Mouse (Mus musculus) Patski (cell line): ENCODE measurements around the gene Samd1. TPM values are rescaled to one million over a fixed set of nuclear protein-coding genes. Genes with fewer than 3 reads are reported as not detected.
A peak's percentile ranks its signal among the peaks of the same experiment; 100 is the strongest.

Experiments used
- ATAC-seq: fragments of 100-300 bp; one replicate; pipeline ENCODE4 v1.8.0; 2021
- CTCF ChIA-PET: fragments of 350-600 bp; sonication (Branson Sonifier 250); formaldehyde crosslinking; loops from one replicate; lab custom pipeline; 2022; ENCODE audit warnings: inconsistent platforms; lab: Charles Lee
- POLR2A ChIA-PET: fragments of 350-600 bp; sonication (Branson Sonifier 250); formaldehyde crosslinking; loops from one replicate; lab custom pipeline; 2022; ENCODE audit warnings: antibody characterized with exemption, inconsistent platforms; lab: Charles Lee
- DNase-seq: peaks from one replicate; pipeline ENCODE4 v3.0.0-alpha.2; 2011; ENCODE audit warnings: low read depth, low spot score
- H3K27me3 ChIP-seq: fragments of 371-371 bp; one replicate; pipeline ENCODE4 v1.5.1; 2021
- CTCF ChIP-seq: fragments of 100-300 bp; IDR thresholded peaks from one replicate; pipeline ENCODE4 v1.5.1; 2021
- in situ Hi-C: fragments of 300-500 bp; cut with MboI; formaldehyde crosslinking; loops from 3 replicates; pipeline ENCODE4 v1.11.1; 2018; ENCODE audit warnings: low pct_unique_long_range_greater_than_20kb, mixed read lengths
- polyA plus RNA-seq: library from polyadenylated mRNA; unstranded; gene quantifications from one replicate; pipeline ENCODE4 v1.2.3, GENCODE M21; 2021

Samd1 gene
- polyA plus RNA-seq = 42.5 TPM

DNA sequence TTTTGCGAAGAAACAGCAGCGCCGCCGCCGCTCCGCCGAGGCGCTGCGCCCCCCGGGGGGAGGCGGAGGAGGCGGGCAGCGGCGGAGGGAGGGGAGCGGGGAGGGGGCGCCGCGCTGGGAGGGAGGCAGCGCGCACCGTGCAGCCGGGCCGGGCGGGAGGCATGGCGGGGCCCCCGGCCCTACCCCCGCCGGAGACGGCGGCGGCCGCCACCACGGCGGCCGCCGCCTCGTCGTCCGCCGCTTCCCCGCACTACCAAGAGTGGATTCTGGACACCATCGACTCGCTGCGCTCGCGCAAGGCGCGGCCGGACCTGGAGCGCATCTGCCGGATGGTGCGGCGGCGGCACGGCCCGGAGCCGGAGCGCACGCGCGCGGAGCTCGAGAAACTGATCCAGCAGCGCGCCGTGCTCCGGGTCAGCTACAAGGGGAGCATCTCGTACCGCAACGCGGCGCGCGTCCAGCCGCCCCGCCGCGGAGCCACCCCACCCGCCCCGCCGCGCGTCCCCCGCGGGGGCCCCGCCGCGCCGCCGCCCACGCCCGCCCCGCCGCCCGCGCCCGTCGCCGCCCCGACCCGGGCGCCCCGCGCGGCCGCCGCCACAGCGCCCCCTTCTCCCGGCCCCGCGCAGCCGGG is at the start of gene Samd1:
TSS of gene Samd1 (plus strand) at position 162 of the 631 bp plus-strand sequence.
- TF ChIP-seq CTCF = no peak
- ATAC-seq (peak; percentile 34), DNase-seq (no peak)
- no peaks in the 10 kb centered on the region for H3K27me3 ChIP-seq
- CTCF ChIA-PET = interaction anchor here (0.9 kb wide), 1 partner anchor 9 kb away, joined by 4 read pairs; no protein-coding TSS in a partner anchor
- POLR2A ChIA-PET = no interaction called here
- in situ Hi-C loops = no loop called here

DNA sequence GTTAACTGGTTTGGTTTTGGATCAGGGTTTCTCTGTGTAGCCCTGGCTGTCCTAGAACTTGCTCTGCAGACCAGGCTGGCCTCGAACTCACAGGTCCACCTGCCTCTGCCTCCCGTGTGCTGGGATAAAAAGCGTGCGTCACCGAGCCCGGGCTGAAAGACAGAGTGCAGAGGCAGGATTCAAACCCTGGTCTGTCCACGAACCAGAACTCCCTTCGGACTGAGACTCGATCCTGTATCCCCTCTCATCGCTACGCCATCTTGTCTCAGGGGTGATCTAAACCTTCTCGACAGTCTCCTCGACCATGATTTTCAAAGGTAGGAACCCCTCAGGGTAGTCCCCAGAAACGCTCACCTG is 42.7 kb upstream of the Samd1 start:
- no peak for TF ChIP-seq CTCF
- in situ Hi-C loops = loop anchor here (5.0 kb wide), 1 partner anchor 172 kb away; no protein-coding TSS in a partner anchor
- ATAC-seq (no peak), DNase-seq (no peak)
- POLR2A ChIA-PET = interaction anchor here (0.6 kb wide), 1 partner anchor 15 kb away, joined by 3 read pairs; no protein-coding TSS in a partner anchor
- no peaks in the 10 kb centered on the region for H3K27me3 ChIP-seq
- CTCF ChIA-PET = interaction anchor here (0.9 to 3.7 kb wide), 12 partner anchors 10 to 298 kb away, joined by 3 to 25 read pairs (median 4); no protein-coding TSS in a partner anchor

DNA sequence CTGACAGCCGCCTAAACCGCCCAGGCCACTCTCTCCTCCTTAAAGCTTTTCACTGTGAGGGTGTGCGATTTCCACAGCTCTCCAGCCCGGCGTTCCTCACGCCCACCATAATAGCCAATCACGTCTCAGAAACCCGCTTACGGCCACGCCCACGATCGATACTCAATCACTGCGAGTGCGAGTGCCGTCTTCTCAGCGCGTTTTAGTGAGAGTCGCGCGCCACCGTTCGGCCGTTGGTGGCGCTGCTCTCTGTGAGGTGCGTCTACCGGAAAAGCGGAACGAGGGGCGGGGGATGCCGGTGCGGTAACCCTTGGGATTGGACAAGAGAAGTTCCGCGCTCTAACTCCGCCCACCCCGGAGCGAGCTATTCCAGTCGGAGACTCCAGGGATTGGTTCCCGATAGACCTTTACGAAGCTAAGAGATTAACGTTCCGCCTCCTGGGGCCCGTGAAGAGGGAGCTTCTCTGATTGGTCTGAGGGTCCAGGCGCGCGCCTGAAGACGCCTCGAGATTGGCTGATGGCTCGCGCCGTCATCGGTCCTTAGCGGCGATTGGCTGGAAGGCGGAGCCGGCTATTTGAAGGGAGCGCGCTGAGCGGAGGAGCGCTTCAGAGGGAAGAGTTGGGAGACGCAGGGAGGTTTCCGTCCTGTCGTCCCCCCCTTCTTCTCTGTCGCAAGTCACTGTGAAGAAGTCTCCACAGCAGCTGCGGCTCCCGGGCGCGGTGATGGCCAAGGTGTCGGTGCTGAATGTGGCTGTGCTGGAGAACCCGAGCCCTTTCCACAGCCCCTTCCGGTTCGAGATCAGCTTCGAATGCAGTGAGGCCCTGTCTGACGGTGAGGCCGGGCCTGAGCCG is 42.1 kb upstream of the Samd1 start, which contains the start of the genes Gm10644 and Asf1b:
TSS of gene Gm10644 (minus strand) at position 100 of the 852 bp plus-strand sequence.
TSS of gene Asf1b (plus strand) at position 402 of the 852 bp plus-strand sequence.
- DNase-seq (peak; percentile 98), ATAC-seq (peak; percentile 98)
- TF ChIP-seq CTCF = peak; percentile 99
- H3K27me3 ChIP-seq = no peaks in the 10 kb centered on the region
- in situ Hi-C loops = loop anchor here (5.0 kb wide), 1 partner anchor 173 kb away; no protein-coding TSS in a partner anchor
- ChIA-PET CTCF (interaction anchor here (0.6 to 3.7 kb wide), 16 partner anchors 11 to 299 kb away, joined by 3 to 25 read pairs (median 4); no protein-coding TSS in a partner anchor), POLR2A (interaction anchor here (0.6 kb wide), 1 partner anchor 15 kb away, joined by 3 read pairs; no protein-coding TSS in a partner anchor)

DNA sequence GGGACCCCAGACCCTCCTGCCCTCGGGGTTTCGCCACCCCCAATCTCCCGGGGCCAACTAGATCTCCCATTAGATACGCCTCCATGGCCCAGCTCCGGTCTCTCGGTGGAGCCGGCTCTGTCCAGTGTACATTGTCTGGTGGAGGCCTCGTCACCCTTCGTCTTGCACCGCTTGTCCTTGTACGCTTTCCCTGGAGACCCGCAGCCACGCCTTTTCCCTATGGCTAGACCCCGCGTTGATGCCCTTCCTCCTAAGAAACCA is 41.6 kb upstream of the Samd1 start:
- CTCF ChIA-PET = interaction anchor here (0.6 to 3.7 kb wide), 13 partner anchors 11 to 299 kb away, joined by 3 to 25 read pairs (median 4); no protein-coding TSS in a partner anchor
- H3K27me3 ChIP-seq = no peaks in the 10 kb centered on the region
- no peak for DNase-seq
- TF ChIP-seq CTCF = no peak
- in situ Hi-C loops = loop anchor here (5.0 kb wide), 1 partner anchor 174 kb away; no protein-coding TSS in a partner anchor
- POLR2A ChIA-PET = no interaction called here
- ATAC-seq = no peak

DNA sequence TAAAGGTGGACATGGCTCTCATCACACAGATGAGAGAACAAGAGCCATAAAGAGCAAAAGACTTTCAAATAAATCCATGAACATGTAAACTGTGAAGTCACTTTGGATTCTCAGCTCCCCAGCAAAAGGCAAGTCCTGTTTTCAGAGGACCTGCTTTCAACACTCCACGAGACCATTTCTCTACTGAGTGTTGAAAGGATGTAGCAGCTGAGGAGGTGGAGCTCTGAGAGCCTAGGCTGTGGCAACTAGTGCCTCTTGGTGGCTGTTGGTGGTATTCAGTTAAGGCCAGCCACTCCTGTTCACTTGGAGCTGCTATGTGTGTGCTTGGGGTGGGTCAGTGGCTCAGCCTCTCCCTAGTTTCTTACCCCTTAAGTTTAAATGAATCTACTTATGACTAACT is 40.7 kb upstream of the Samd1 start:
- H3K27me3 ChIP-seq = no peaks in the 10 kb centered on the region
- TF ChIP-seq CTCF = peak; percentile 49
- in situ Hi-C loops = loop anchor here (5.0 kb wide), 1 partner anchor 174 kb away; no protein-coding TSS in a partner anchor
- no peak for DNase-seq
- CTCF ChIA-PET = interaction anchor here (0.7 to 3.7 kb wide), 2 partner anchors 10 to 170 kb away, joined by 3 to 25 read pairs; no protein-coding TSS in a partner anchor
- ATAC-seq = no peak
- POLR2A ChIA-PET = interaction anchor here (0.7 kb wide), 1 partner anchor 146 kb away, joined by 3 read pairs; no protein-coding TSS in a partner anchor

DNA sequence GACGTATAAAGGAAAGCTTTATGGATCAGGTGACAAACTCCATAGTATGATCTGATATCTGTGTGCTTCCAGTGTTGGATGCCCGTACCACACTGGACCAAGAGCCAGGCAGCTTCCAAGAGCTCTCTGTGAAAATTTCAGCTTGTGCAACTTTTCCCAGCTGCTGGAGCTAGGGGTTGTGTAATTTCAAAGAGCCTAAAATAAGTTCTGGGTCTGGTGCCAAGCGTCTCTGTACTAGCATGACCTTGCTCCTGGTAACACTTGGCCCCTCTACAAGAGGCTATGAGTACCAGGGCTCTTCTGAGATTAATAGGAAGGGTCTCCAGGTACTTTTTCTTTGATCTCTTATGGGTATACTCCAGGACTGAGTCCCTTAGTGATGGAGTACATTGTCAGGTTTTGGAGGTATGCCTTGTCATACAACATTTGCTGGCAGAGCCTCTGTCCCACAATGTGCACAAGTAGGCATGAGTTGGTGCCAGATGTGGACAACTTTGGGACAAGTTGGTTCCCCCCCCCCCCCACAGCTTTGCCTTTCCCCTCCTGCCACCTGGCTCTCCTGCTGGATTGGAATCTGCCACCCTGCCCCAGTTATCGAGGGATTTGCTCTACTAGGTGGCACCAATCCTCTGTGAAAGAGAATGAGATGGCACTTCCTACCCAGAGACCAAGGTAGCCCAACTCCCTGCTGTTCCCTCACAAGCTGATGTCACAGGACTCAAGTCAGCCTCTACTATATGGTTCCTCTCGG is 33.3 kb upstream of the Samd1 start:
- no peak for DNase-seq
- TF ChIP-seq CTCF = no peak

DNA sequence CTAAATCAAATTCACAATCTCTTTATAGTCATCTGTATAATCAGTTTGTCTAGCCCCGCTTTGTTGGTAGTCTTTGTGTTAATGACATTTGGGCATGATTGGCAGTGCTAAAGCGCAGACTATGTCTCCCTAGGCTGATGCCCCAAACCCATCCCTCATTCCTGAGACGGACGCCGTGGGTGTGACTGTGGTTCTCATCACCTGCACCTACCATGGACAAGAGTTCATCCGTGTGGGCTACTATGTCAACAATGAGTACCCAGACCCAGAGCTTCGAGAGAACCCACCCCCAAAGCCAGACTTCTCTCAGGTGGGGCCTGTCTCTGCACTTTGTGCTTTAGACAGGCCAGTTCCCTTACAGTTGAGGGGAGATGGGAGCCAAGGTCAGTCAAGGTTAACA is 29.8 kb upstream of the Samd1 start:
- TF ChIP-seq CTCF = no peak
- no peak for ATAC-seq
- in situ Hi-C loops = no loop called here
- ChIA-PET CTCF (interaction anchor here (5.7 kb wide), 1 partner anchor 12 kb away, joined by 25 read pairs; the partner anchor contains the start of genes Asf1b and Gm10644), POLR2A (no interaction called here)
- DNase-seq = no peak
- H3K27me3 ChIP-seq = no peaks in the 10 kb centered on the region

More for the DNA sequence above, 33.3 kb upstream of the Samd1 start:
- ATAC-seq = no peak
- in situ Hi-C loops = no loop called here
- no peaks in the 10 kb centered on the region for H3K27me3 ChIP-seq
- POLR2A ChIA-PET = no interaction called here
- CTCF ChIA-PET = interaction anchor here (5.7 kb wide), 1 partner anchor 9 kb away, joined by 25 read pairs; the partner anchor contains the start of genes Asf1b and Gm10644

DNA sequence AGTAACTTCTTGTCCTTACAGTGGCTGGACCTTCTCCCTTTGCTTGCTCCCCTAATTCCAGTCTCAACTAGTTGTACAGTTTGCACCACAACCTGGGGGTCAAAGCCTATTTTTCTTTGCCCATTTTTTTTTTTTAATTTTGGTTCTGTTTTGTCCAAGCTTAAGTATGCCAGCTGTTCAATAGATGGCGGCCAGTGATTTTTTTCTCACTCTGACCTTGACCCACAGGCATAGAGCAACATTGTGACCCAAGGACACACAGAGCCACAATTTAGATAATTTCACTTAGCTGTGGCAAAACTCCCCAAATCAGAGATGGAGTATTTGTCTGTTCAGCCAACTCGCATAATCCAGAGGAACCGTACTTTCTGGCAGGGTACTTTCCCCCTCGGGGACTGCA is 26.4 kb upstream of the Samd1 start:
- no peak for TF ChIP-seq CTCF
- ATAC-seq = no peak
- in situ Hi-C loops = no loop called here
- ChIA-PET CTCF (interaction anchor here (1.3 kb wide), 1 partner anchor 16 kb away, joined by 4 read pairs; the partner anchor contains the start of genes Asf1b and Gm10644), POLR2A (interaction anchor here (0.8 kb wide), 1 partner anchor 1514 kb away, joined by 3 read pairs; no protein-coding TSS in a partner anchor)
- H3K27me3 ChIP-seq = no peaks in the 10 kb centered on the region
- no peak for DNase-seq

DNA sequence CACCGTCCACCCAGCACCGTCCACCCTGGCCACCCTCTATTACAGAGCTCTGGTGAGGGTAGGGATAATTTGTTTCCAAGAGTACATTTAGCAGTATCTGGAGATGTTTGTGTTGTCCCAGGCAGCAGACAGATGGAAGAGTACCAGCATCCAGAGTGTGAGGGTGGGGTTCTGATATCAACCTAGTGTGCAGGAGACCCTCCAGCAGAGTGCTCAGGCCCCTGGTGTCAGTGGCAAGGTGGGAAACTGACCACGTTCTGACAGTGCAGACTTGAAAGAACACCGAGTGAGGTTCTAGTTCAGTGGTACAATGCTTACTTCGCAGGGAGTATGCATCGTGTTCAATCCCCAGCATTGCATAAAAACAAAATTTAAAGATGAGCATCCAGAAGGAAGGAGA is 25.8 kb upstream of the Samd1 start:
- no peak for TF ChIP-seq CTCF
- in situ Hi-C loops = no loop called here
- ATAC-seq = no peak
- ChIA-PET POLR2A (no interaction called here), CTCF (interaction anchor here (1.3 kb wide), 1 partner anchor 17 kb away, joined by 4 read pairs; the partner anchor contains the start of genes Asf1b and Gm10644)
- DNase-seq = no peak
- no peaks in the 10 kb centered on the region for H3K27me3 ChIP-seq
